Mouse (Mus musculus) thymus, postnatal 25 days (tissue): ENCODE data around the gene Rbm33.

ENCODE experiments used
- DNase-seq: peaks from one replicate; pipeline ENCODE4 v3.0.0; 2022

The Rbm33 gene

DNA sequence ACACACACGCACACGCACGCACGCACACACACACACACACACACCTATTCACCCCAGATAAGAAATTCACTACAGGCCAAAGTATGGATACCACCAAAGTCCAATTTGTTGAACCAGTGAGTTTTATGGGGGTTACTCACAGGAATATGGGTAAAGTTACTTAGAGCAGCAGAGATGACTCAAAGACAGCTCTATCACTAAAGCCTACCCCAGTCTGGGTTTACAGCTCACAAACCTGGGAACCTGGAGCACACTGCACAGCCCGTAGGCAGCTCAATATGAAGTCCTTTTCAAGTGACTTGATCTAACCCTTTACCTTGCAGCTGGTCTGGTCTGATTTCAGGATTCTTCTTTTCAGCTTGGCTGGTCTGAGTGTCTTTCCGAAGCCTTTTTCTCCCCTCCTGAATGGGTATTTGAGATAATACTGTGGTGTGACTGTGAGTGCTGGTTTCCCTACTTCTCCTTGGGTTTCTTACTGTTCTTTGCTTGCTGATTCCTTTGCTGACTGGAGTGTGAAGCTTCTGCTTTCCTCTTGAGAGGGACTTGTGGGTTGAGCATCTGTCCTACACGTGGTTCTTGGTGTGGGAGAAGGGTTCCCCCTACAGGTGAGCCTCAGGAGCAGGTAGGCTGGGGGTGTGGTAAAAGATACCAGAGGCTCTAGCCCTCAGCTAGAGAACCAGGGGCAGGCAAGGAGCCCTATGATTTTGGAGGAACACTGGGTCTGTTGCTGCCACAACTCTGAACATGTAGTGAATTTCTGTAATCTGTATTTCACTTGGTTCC, 12.3 kb downstream of the Rbm33 start:
- peak; percentile 68 for DNase-seq

DNA sequence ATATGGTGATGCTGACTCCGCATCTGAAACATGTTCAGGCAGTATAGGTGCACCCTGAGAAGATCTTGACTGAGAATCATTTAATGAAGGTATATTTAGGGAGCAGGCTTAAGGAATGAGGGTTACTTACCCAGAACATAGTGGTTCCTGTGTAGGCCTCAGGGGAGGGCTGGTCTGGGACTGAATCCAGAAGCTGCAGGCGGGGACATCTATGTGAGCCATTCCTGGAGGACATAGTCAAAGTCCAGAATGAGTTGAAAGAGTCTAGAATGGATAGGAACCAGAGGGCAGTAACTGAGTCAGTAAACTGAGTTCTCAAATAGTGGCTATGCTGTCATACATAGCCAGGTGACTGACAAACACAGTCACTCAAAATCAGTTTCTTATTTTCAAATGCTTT, 16.8 kb downstream of the Rbm33 start:
- no peak for DNase-seq

DNA sequence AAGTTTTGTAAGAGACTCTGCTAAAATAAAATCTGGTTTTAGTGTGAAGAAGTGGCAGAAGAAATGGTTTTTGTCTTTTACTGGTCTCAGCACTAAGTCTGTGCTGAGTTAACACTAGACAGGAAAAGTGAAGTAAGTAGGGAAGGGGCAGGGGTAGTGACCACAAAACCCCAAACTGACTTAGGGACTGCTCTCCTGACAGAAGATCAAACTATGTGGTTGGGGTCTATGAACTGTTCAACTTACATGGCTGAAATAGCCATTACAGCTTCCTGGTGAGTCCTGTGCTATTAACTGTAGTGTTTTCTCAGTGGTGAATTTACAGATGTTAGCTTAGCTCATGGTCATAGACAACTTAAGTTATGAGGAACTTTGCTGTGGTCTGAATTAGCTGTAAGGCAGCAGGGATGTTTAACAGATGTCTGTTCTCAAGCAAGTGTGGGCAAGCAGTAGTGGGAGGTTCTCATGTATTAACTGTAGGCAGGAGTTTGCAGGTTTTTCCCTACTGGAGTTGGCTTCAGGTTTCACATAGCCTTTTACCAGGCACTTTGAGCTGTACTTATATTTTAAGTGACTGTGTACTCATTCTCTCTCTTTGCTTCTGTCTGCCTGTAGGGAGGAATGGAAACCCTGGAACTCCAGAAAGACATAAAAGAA, 35.1 kb downstream of the Rbm33 start:
- DNase-seq = no peak

DNA sequence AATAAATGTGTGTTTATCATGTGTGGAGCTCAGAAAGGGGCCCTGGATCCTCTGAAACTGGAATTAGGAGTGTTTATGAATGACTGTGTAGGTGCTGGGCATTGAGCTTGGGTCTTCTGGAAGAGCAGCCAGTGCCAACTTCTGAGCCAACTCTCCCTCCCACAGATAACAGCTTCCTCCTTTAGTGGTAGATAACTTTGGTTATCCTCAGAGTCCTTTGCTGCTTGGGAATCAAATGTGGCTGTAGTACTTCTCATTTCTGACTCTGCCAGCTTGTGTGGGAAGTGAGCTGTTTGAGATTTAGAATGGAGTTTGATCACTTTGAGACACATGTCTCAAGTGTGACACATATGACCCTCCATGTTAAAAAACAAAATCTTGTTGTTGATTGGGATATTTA, 38.7 kb downstream of the Rbm33 start:
- no peak for DNase-seq

DNA sequence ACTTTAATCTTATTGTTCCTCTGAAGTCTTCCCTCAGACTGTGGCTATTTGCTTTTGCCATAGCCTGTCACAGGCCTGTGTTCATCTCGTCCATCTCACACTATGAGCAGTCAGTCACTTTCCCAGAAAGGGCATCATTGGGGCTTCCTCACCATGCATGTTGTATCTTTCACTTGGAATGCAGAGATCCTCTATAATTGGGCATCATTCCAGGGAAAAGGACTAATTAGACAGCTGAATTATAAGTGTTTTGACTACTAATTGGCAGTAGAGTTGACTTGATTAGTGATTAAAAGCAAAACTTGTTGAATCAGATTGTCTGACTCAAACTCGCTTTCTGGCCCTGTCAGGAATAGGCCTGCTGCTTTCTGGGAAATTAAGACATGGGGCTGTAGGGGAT, 43.8 kb downstream of the Rbm33 start:
- DNase-seq = no peak

DNA sequence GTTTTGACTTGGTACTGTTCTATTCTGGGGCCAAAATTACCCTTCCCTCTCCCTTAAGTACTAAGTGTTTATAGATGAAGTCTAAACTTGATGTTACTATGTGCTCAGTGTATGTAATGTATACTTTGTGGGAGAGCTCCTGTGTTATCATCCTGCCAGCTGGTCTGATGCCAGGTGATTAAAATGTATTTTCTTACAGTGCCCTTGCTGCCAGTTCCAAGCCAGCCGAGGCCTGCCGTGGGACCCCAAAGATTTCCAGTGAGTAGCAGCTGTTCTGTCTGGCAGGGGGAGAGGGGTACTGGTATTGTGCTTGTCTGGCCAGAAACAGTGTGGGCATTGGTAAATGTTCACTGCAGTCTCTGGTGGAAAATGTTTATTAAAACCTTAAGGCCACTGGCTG, 51.1 kb downstream of the Rbm33 start:
- no peak for DNase-seq

DNA sequence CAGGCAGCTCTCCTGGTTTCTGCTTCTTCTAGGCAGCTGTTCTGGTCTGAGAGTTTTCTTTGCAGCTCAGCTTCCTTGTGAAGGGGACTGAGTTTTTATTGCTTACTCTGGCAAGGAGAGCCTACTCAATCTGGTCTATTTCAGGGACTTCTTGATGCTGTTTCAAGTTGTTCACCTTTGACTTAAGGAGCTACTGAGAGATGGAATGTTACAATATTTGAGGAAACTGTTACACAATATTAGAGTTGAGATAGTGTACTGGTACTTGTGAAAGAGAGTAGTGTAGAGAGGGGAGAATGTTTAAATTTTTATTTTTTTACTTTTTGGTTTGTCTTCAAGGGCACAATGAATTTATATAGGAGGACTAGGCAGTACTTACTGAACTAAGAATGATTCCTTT, 53.9 kb downstream of the Rbm33 start:
- DNase-seq = no peak

DNA sequence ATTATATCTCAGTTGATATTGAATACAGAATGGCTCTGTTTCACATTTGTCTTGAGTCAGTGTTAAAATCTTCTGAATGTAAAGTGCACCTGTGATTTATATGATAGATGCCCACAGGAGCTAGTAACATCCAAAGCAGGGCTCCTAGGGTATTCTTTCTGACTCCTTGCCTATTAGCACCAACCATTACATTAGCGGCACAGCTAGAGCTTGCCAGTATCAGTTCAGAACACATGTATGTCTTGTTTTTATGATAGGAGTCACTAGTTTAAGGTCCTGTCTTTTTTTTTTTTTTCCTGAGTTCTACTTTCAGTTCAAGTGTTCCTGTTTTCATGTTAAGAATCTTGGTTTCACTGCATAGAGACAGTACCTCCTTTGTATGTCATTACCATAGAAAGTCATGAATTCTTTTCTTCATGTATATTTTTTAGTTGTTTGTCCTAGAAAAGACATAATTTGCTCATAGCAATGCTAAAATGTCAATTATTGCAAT, 55.3 kb downstream of the Rbm33 start:
- DNase-seq = no peak

DNA sequence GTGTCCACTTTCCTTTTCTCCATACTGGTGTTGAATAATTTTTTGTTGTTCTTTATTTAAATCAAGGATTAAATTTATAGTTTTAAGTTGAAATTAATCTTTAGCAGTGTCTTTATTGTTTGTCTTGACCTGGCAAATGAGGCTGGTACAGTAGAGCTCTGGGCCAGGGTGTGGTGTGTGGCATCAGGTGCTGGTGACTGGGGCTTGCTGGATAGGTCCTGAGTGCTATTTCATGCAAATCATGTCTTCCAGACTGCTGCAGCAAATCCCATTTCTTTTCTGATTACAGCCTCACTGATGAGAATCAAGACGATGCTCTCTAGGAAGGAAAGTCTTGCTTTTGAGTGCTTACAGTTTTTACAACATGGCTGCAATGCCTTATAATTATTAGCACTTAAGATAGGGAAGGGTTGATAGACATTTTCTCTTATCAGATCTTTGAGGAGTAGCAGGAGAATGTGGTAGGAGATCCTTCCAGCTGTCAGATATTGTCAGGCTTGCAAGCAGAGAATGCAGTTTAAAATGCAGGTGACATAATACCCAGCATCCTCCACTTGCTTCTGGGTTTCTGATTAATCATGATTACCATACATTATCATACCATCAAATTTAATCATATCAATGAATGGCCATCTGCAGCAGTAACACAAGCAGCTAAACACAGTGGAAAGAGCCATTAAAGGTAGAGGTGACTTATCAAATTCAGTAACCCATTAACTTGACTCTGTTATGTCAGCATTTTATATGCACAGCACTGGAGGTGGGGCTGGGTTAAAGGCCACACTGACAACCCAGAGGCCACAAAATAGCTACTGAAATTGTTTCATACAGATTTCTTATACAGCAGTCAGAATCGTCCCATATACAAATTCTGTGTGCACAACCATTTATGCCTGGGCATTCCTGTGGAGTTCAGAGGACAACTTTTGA, 56.8 kb downstream of the Rbm33 start:
- no peak for DNase-seq

DNA sequence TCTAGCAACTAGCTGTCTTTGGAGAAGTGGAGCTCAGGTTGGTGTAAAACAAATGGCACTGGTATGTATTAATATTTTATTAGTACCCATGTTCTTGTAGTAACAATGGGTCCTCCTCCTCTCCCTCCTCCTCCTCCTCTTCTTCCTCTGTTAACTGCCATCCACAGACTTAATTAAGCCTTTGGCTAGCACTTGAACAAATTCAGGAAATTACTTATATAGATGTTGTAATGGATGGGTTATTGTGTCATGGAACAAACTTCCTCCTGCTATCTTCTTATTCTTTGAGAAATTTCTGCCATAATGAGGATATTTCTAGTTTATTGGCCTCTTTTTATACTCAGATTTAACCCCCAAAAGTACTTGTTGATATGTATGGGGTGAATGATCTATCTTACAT, 60.4 kb downstream of the Rbm33 start:
- DNase-seq = no peak

DNA sequence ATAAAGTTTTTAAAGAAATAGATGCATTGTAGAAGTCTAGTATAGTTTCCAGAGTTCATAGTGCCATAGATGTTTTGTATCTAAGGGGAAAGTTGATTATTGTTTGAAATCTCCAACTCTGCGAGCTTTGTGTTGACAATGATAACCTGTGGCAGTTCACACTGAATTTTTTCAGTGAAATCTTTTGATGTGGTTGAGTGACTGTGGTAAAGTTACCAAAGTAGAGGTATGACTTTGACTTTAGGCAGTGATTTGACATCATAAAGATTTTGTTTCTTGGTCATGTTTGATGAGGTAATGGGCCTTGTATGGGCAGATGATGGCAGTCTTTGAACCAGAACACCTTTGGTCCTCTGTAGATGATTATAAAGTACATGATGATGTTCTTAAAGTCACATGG, 65.4 kb downstream of the Rbm33 start:
- DNase-seq = no peak

DNA sequence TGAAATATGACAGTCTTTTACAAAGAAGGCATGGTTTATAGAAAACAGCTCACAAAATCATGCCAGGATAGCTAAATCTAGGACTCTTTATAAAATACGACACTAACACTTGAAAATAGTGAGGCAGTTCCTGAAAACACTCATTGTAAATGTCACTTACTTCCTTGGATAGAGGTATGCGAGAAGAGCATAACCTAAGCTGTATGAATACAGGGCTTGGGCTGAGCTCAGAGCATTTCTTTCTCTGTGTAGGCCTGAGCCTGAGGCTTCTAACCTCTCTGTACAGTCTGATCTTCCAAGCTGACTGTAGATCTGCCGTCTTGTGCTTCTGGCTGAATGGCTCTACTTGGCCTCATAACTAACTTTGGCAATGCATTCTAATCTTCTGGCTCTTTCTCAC, 69.9 kb downstream of the Rbm33 start:
- DNase-seq = no peak

DNA sequence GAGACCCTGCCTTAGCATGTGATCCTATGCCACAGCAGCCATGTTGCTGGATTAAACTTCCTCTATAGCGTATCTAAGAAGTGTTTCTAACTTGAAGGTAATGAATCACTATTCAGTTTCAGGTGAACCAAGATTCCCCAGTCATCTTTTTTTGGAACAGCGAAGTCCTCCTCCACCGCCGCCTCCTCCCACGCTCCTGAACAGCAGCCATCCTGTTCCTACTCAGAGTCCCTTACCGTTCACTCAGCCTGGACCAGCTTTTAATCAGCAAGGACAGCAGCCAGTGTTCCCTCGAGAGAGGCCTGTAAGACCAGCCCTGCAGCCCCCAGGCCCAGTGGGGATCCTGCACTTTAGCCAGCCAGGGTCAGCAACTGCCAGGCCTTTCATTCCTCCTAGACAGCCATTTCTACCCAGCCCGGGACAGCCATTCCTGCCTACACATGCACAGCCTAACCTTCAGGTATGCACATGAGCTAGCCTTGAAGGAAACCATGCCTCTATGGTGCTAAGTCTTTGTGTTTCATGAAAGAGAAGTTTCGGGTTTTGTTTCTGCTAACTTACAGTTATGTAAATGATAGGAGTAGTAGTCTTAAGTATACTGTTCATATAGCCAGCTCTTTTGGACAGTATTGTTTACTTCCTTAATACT, 70.7 kb downstream of the Rbm33 start:
- DNase-seq = no peak

DNA sequence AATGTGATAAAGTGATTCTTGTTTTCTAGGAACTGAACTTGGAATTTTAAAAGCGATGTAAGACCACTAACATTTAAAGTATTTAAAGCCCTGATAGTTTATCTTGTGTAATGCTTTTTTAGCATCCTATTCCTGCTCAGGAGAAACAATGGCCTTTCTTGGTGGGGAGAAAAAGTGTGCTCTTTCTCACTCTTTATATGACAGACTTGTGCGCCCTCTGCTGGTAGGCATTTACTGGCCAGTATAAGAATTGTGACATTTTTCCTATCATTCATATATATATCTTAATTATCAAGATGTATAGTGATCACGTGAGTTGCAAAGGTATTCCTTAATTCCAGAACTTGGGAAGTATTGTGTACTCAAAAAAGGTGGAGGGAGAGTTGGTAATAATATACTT, 71.3 kb downstream of the Rbm33 start:
- DNase-seq = peak; percentile 64

DNA sequence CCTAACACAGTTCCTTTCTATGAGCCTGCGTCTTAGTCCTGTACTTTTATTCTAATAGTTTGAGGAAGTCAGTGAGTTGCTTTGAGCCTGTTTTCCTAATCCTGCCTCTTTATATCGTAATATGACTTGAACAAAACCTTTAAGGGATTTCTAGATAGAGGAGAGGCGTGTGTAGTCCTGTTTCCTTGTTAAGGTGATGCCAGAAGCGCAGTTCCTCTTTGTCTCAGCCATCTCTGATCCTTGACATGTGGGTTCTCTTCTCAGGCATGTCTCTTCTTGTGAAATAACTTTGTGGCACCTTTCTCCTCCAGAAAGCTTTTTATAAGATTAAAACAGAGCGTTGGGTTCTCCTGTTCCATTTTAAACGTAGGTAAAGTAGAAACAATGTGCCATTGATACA, 73.3 kb downstream of the Rbm33 start:
- no peak for DNase-seq

DNA sequence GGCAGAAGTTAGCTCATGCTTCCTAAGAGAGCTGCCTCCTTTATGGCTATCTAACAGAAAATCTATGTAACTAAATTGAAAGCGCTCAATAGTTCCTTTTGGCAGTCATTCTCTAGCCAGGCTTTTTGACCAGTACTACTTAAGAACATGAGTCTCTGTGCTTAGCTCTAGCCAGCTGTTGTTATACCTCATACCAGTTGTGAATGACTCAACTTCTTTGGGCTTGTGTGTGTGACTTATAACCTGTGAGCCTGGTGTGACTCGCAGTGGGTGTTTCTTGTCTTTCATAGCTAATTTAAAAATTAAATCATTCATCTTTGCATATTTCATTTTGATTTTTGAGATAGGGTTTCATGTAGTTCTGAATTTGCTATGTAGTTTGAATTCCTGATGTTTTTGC, 80.4 kb downstream of the Rbm33 start:
- no peak for DNase-seq

DNA sequence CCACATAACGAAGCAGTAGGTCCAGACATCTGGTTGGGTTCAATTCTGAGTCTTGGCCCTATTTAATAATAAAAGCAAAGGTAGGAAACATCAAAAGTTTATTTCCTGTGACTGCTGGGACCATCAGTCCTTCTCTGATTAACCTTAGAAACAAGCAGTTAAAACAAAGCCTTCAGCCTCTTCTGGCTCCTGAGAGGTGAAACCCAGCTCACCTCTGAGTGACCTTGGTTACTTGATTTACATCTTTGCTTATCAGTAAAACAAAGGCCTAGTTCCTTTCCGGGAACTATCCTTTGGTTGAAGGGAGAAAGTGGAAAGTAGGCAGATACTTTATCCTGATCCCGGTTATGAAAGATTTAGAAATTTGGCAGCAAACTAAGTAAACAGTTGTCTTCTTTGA, 81.8 kb downstream of the Rbm33 start:
- no peak for DNase-seq

DNA sequence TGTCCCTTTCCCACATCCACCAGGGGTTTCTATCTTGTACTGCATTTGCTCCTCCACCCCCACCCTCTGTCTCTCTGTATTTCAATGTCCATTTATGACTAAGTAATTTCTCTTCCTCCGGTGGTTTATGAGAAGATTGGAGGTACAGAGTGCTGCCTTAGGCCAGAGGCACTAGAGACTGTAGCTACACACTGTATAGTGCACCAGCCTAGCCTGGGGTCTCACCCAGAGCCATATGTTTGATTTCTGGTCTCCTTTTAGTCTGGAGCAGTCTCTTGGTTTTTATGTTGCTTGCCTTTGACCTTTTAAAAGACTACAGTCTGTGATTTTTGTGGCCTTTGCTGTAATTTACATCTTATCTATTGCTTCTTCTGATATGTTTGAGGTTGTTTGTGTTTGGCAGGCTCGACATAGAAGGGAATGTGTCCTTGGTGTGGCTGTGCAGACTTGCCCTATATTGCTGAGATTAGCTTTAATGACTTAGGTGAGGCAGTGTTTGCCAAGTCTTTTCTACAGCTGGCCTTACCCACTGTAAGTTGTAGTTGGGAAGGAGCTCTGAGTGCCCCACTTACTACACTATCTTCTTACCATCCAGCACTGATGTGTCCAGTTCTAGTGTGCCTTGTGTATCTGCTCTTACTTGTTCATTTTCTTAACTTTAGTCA, 82.7 kb downstream of the Rbm33 start:
- DNase-seq = no peak

DNA sequence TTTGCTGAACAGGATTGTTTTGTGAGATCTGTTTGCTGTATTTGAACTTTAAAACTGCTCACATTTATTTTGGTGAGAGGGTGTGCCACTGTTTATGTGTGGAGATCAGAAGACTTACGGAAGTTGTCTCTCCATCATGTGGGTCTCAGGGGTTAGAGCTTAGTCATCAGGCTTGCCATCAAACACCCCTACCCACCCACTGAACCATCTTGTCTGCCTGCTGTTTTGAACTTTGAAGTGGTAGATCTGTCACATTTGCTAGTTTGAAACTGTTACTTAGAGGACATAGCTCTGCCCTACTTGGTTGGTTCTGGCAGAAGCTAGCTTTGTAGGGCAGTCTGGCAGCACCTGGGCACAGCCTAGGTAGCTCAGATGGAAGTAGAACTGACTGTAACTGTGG, 85.8 kb downstream of the Rbm33 start:
- DNase-seq = peak; percentile 46

DNA sequence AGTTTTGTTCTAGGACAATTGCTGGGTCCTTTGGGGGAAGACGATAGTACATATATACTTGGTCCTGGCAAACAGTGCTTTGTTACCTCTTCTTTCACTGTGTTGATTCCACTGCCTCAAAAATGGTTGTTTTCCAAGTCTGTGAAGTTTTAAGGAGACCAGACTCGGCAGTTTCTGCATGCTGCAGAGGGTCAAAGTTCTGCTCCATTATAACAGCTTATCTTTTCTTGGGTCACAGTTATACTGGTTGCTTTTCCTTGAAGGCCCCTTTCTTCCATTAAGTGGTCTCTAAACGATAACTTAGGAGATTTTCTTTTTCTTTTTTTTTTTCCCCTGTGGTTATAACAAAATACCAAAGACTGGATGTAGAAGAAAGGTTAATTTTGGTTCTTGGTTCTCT, 89.7 kb downstream of the Rbm33 start:
- DNase-seq = no peak

DNA sequence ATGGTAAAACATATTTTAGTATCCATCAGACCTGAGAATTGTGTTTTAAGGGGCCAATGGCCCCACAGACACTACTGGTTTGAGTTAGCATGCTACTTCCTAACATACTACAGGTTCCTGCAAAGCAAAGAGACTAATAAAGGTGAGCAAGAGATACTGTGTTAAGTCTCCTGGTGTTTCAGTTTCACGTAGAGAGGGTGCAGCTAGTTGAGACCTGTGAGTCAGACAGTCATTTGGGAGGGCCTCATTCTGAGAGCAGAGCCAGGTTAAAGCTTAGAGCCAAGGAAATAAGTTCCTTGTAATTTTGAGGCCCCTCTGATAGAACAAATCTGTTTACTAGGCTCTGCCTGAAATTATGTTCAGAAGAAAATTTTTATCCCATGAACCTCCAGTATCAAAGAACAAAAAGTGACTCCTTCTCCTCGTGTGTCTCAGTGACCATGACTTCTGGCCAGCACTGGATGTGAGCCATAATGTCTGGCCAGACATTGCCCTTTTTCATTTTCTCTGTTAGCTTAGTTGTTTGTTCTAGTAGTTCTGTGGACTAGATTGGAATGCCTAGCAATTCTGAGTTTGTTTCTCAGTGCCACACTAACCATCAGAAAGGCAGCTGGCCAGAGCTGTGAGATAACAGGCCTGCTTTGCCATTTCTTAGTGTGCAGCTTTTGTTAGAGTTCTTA, 95.2 kb downstream of the Rbm33 start:
- no peak for DNase-seq

DNA sequence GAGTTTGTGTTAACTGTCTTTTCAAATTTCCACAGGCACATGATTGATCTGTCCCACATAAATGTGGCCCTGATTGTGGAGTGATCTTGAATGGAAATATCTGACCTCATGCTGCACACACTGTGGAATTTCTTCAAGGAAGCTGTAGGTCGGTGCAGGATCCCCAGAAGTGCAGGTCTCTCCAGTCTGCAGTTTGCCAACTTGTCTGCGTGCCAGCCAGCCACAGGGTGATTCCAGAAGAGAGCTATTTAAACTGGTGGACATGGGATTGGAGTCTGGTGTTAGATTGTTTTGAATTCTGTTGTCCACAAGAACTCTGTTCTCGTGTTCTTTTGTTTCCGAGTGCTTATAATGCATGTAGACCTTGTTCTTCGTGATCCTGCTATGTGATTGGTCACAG, 96.6 kb downstream of the Rbm33 start:
- no peak for DNase-seq
